Mouse (Mus musculus) heart, embryonic 14.5 days (tissue): ENCODE data around the gene Efcab6. TPM values are rescaled to one million over a fixed set of nuclear protein-coding genes. Genes with fewer than 3 reads are reported as not detected.

Experiments used
- ATAC-seq: fragments of 200-750 bp; cut with Nextera tagmentation; 2 replicates; pipeline ENCODE4 v1.8.0; 2017; ENCODE audit warnings: low read depth, moderate TSS enrichment; ENCODE audit not compliant: insufficient number of reproducible peaks, insufficient read depth, low FRiP score
- H3K27ac ChIP-seq, 2 experiments: fragments of 200-500 bp in 1 of 2; fragments of 300-500 bp in 1 of 2; sonication (generic) in 1 of 2; replicated peaks in 1 of 2; 2 replicates each; pipeline ENCODE4 v1.5.1; 2012 to 2014; ENCODE audit warnings: low read depth in 2 of 2, low read length in 2 of 2, control low read depth in 1 of 2, mild to moderate bottlenecking in 1 of 2, mixed read lengths in 1 of 2; ENCODE audit not compliant: control insufficient read depth in 1 of 2, insufficient read depth in 1 of 2
- H3K27me3 ChIP-seq: fragments of 300-500 bp; sonication (generic); 2 replicates; pipeline ENCODE4 v1.6.1; 2014; ENCODE audit warnings: mild to moderate bottlenecking, low read length, control low read depth; ENCODE audit not compliant: control insufficient read depth, insufficient read depth
- H3K36me3 ChIP-seq: fragments of 300-500 bp; sonication (generic); 2 replicates; pipeline ENCODE4 v1.6.1; 2014; ENCODE audit warnings: mild to moderate bottlenecking, control low read depth, low read length, mixed read lengths; ENCODE audit not compliant: control insufficient read depth, insufficient read depth
- H3K4me1 ChIP-seq, 2 experiments: fragments of 200-500 bp in 1 of 2; fragments of 300-500 bp in 1 of 2; sonication (generic) in 1 of 2; 2 replicates each; pipeline ENCODE4 v1.6.1; 2012 to 2014; ENCODE audit warnings: low read length in 2 of 2, control low read depth in 1 of 2, mixed read lengths in 1 of 2; ENCODE audit not compliant: control insufficient read depth in 2 of 2, insufficient read depth in 2 of 2
- H3K4me2 ChIP-seq: fragments of 300-500 bp; sonication (generic); 2 replicates; pipeline ENCODE4 v1.6.1; 2014; ENCODE audit warnings: mild to moderate bottlenecking, low read length
- H3K4me3 ChIP-seq, 2 experiments: fragments of 200-500 bp in 1 of 2; fragments of 300-500 bp in 1 of 2; sonication (generic) in 1 of 2; 2 replicates each; pipeline ENCODE4 v1.5.1; 2012 to 2014; ENCODE audit warnings: low read length in 2 of 2, mild to moderate bottlenecking in 2 of 2, control low read depth in 1 of 2, low read depth in 1 of 2, moderate library complexity in 1 of 2; ENCODE audit not compliant: control insufficient read depth in 1 of 2, insufficient read depth in 1 of 2
- H3K9ac ChIP-seq: fragments of 300-500 bp; sonication (generic); 2 replicates; pipeline ENCODE4 v1.6.1; 2014; ENCODE audit warnings: mild to moderate bottlenecking, low read length
- H3K9me3 ChIP-seq: fragments of 300-500 bp; sonication (generic); 2 replicates; pipeline ENCODE4 v1.6.1; 2016; ENCODE audit warnings: low read length, control low read depth; ENCODE audit not compliant: control insufficient read depth
- WGBS: fragments of 180-500 bp; shearing (Covaris S2); extraction: QIAGEN DNeasy Blood & Tissue Kit; methylation state at CpG from one replicate; pipeline ENCODE4 v1.1.7; 2014; 5-methylcytosine and 5-hydroxymethylcytosine counted together
- polyA plus RNA-seq: library from polyadenylated mRNA; unstranded; fragments of >200 nt; fragmentation: Nextera tagmentation; extraction: Ambion mirVana; gene quantifications from 2 replicates; pipeline ENCODE4 v1.2.1, GENCODE M21; 2014

The Efcab6 gene
- polyA plus RNA-seq, 1 experiment from 2014 or later = 0.18 TPM

DNA sequence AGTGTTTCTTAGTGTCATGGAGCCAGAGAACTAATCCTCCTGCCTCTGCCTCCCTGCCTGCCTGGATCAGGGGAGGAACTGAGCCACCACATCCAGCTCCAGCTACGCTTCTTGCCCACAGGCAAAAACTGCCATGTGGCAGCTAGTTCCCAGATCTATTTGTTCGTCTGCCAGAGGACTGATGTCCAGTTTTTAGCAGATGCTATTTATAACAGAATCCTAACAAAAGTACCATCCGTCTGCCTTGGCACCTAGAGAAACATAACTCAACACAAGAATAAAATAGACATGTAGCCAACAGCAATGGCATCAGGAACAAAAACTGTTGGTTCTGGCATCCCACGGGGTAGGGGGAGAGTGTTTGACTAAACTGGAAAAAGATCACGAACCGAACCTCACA lies 6.3 kb downstream of the Efcab6 start:
- Histone ChIP-seq H3K4me1 (no peaks in the 10 kb centered on the region), H3K27me3 (peaks cover 10% of the 10 kb centered on the region), H3K36me3 (no peaks in the 10 kb centered on the region), H3K4me3 (no peak overlapping the region), H3K9me3 (peaks cover 9% of the 10 kb centered on the region; the same call in 1 of the 2 replicates), H3K9ac (no peak overlapping the region), H3K27ac (no peak overlapping the region), H3K4me2 (no peak overlapping the region)
- 71% methylated on average over 6 of the region's 6 CpGs for WGBS
- ATAC-seq = no peak

- H3K4me1 ChIP-seq = peaks cover 3 to 5% of the 10 kb centered on the region in 2 experiments; a peak in 2 of 4 replicates
- ATAC-seq = no peak
- 62% methylated on average over 5 of the region's 5 CpGs for whole genome bisulfite sequencing
Measured at GRCm38 (mm10) chr15:84056083-84056482, 9.1 kb downstream of the Efcab6 start.

DNA sequence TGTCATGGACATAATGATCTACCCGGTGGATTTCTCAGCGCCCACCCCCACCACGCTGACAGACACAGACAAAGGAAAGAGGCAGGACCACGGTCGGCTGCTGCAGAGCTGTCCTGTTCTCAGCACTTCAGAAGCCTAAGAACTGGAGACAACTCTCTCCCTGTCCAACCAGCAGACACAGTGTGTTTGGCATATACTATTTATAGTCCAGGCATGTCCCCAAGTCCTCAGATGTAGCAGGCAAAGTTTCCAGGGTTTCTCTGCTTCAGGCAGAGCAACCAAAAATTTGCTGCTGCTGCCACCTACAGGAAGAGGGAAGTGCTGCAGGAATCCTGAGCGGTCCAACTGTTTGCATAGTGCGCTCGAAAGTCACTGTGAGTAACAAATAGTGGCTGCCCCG lies 11.3 kb downstream of the Efcab6 start:
- Histone ChIP-seq H3K27me3 (peaks cover 8% of the 10 kb centered on the region), H3K4me3 (no peak overlapping the region), H3K27ac (no peak overlapping the region), H3K4me1 (peaks cover 3 to 5% of the 10 kb centered on the region in 2 experiments; a peak in 2 of 4 replicates), H3K9me3 (0 out of 2 replicates have a peak, but pooled peaks cover 2% of the 10 kb centered on the region), H3K9ac (no peak overlapping the region), H3K36me3 (no peaks in the 10 kb centered on the region), H3K4me2 (no peak overlapping the region)
- WGBS = 19% methylated on average over 9 of the region's 9 CpGs
- ATAC-seq = peak; percentile 50; the same call in 1 of the 2 replicates

More at GRCm38 (mm10) chr15:84056083-84056482, 9.1 kb downstream of the Efcab6 start:
- H3K36me3 ChIP-seq = no peaks in the 10 kb centered on the region
- no peak overlapping the region for H3K4me2 ChIP-seq
- no peaks in the 10 kb centered on the region for H3K9me3 ChIP-seq
- H3K9ac ChIP-seq = no peak overlapping the region
- no peak overlapping the region for H3K4me3 ChIP-seq
- H3K27ac ChIP-seq = no peak overlapping the region
- peaks cover 8% of the 10 kb centered on the region for H3K27me3 ChIP-seq

GRCm38 (mm10) chr15:84053240-84053639 lies 11.9 kb downstream of the Efcab6 start:
- peaks cover 3 to 5% of the 10 kb centered on the region in 2 experiments; a peak in 2 of 4 replicates for H3K4me1 ChIP-seq
- H3K4me2 ChIP-seq = no peak overlapping the region
- ATAC-seq = no peak
- 0 out of 2 replicates have a peak, but pooled peaks cover 2% of the 10 kb centered on the region for H3K9me3 ChIP-seq
- no peak overlapping the region for H3K9ac ChIP-seq
- H3K4me3 ChIP-seq = no peak overlapping the region
- peaks cover 8% of the 10 kb centered on the region for H3K27me3 ChIP-seq
- 87% methylated on average over 4 of the region's 4 CpGs for WGBS
- no peak overlapping the region for H3K27ac ChIP-seq
- no peaks in the 10 kb centered on the region for H3K36me3 ChIP-seq

GRCm38 (mm10) chr15:84052390-84052789 lies 12.8 kb downstream of the Efcab6 start:
- Histone ChIP-seq H3K27ac (no peak overlapping the region), H3K27me3 (peaks cover 8% of the 10 kb centered on the region), H3K4me2 (no peak overlapping the region), H3K4me1 (peaks cover 3 to 5% of the 10 kb centered on the region in 2 experiments; a peak in 2 of 4 replicates), H3K36me3 (no peaks in the 10 kb centered on the region), H3K4me3 (no peak overlapping the region), H3K9me3 (0 out of 2 replicates have a peak, but pooled peaks cover 2% of the 10 kb centered on the region), H3K9ac (no peak overlapping the region)
- 59% methylated on average over 9 of the region's 9 CpGs for WGBS
- ATAC-seq = no peak

DNA sequence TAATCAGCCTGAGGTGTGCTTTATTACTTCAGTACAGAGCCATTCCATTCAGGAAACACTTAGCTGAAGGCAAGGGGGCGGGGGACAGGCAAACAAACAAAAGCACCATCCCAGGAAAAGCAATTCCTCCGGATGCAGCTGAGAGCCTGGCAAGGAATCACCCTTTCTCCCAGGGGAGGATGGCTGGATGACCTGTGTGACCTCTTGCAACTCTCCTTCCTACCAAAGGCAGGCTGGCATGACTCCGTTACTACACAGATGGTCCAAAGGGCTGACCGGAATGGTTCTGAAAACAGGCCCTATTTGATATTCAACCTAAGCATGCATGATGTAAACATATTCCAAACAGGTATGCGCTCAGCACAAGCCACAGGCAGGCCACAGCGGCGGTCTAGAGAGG lies 15.6 kb downstream of the Efcab6 start:
- Histone ChIP-seq H3K9ac (no peak overlapping the region), H3K27me3 (peaks cover 1% of the 10 kb centered on the region; the same call in 1 of the 2 replicates), H3K4me1 (peaks cover 3 to 5% of the 10 kb centered on the region in 2 experiments; a peak in 2 of 4 replicates), H3K4me2 (no peak overlapping the region), H3K36me3 (no peaks in the 10 kb centered on the region), H3K9me3 (peaks cover 5% of the 10 kb centered on the region; the same call in 1 of the 2 replicates), H3K4me3 (no peak overlapping the region), H3K27ac (no peak overlapping the region)
- WGBS = 71% methylated on average over 7 of the region's 7 CpGs
- ATAC-seq = no peak

GRCm38 (mm10) chr15:84045562-84045961 lies 19.6 kb downstream of the Efcab6 start:
- Histone ChIP-seq H3K27me3 (no peaks in the 10 kb centered on the region), H3K27ac (no peak overlapping the region), H3K9me3 (peaks cover 6% of the 10 kb centered on the region; the same call in 1 of the 2 replicates), H3K4me1 (no peaks in the 10 kb centered on the region), H3K36me3 (no peaks in the 10 kb centered on the region), H3K4me3 (no peak overlapping the region), H3K9ac (no peak overlapping the region), H3K4me2 (no peak overlapping the region)
- WGBS = 86% methylated on average over 6 of the region's 6 CpGs
- no peak for ATAC-seq

- no peak overlapping the region for H3K4me3 ChIP-seq
- ATAC-seq = no peak
- H3K9ac ChIP-seq = no peak overlapping the region
- no peaks in the 10 kb centered on the region for H3K4me1 ChIP-seq
- 83% methylated on average over 5 of the region's 5 CpGs for WGBS
- H3K4me2 ChIP-seq = no peak overlapping the region
- H3K27ac ChIP-seq = no peak overlapping the region
- no peaks in the 10 kb centered on the region for H3K9me3 ChIP-seq
- no peaks in the 10 kb centered on the region for H3K36me3 ChIP-seq
- no peaks in the 10 kb centered on the region for H3K27me3 ChIP-seq
Measured at GRCm38 (mm10) chr15:84037067-84037466, 28.1 kb downstream of the Efcab6 start.
